Mouse (Mus musculus): ENCODE measurements around the gene Depdc1b.

- TF ChIP-seq CTCF (IDR thresholded peaks at IDR 0.05; ENCODE audit: low read depth), result no peak
- TF ChIP-seq EP300 (IDR thresholded peaks at IDR 0.05; ENCODE audit: low read depth), result no peak
Measured at GRCm38 (mm10) chr13:108271458-108272148, 44.5 kb upstream of the Depdc1b start.

All from heart, postnatal 0 days (tissue).